Mouse (Mus musculus): ENCODE measurements at regions not wholly inside any gene's neighbourhood (a gene's known extent, or its start where the extent isn't known, plus 50 kb on each side); places are given as distances from the start of the nearest gene placed in this dataset.

DNA sequence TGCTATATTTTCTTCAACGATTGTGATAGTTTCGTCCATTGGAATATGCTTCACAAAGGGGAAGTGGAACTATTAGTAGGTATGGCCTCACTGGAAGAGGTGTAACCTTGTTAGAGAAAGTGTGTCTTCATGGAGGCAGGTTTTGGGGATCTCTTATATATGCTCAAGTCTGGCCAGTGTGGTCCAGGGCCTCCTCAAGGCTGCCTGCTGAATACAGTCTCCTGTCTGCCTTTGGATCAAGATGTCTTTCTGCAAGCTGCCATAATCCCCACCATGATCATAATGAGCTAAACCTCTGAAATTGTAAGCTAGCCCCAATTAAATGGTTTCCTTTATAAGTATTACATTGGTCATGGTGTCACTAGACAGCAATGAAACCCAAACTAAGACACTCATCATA, 384.3 kb downstream of the Btbd3 start:
- no peak for ATAC-seq (ENCODE audit: insufficient number of reproducible peaks, low FRiP score)
- no peak overlapping the region for H3K27ac ChIP-seq (ENCODE audit: poor library complexity, severe bottlenecking)
- H3K36me3 ChIP-seq = no peaks in the 10 kb centered on the region
- WGBS = 84% methylated on average over 2 of the region's 2 CpGs
- H3K4me2 ChIP-seq = no peak overlapping the region
- H3K9me3 ChIP-seq (replicated peaks) = no peaks in the 10 kb centered on the region
- H3K27me3 ChIP-seq (replicated peaks) = no peaks in the 10 kb centered on the region
- no peaks in the 10 kb centered on the region for H3K4me1 ChIP-seq (replicated peaks)
- no peak overlapping the region for H3K9ac ChIP-seq
- H3K4me3 ChIP-seq = no peak overlapping the region

GRCm38 (mm10) chr2:138641335-138641734, 385.0 kb downstream of the Btbd3 start:
- no peak overlapping the region for H3K4me3 ChIP-seq
- H3K4me2 ChIP-seq = no peak overlapping the region
- H3K27ac ChIP-seq (ENCODE audit: poor library complexity, severe bottlenecking) = no peak overlapping the region
- no peaks in the 10 kb centered on the region for H3K36me3 ChIP-seq
- no peaks in the 10 kb centered on the region for H3K9me3 ChIP-seq (replicated peaks)
- 90% methylated on average over 1 of the region's 1 CpGs for WGBS
- no peak overlapping the region for H3K9ac ChIP-seq
- ATAC-seq (ENCODE audit: insufficient number of reproducible peaks, low FRiP score) = no peak
- H3K4me1 ChIP-seq (replicated peaks) = no peaks in the 10 kb centered on the region
- no peaks in the 10 kb centered on the region for H3K27me3 ChIP-seq (replicated peaks)

GRCm38 (mm10) chr2:138648616-138649015, 392.3 kb downstream of the Btbd3 start:
- Histone ChIP-seq H3K9me3 (replicated peaks) (no peaks in the 10 kb centered on the region), H3K9ac (no peak overlapping the region), H3K27me3 (replicated peaks) (no peaks in the 10 kb centered on the region), H3K36me3 (no peaks in the 10 kb centered on the region), H3K4me3 (no peak overlapping the region), H3K4me2 (no peak overlapping the region), H3K4me1 (replicated peaks) (no peaks in the 10 kb centered on the region), H3K27ac (ENCODE audit: poor library complexity, severe bottlenecking) (no peak overlapping the region)
- no peak for ATAC-seq (ENCODE audit: insufficient number of reproducible peaks, low FRiP score)
- 55% methylated on average over 3 of the region's 3 CpGs for WGBS

GRCm38 (mm10) chr2:138659376-138659775, 403.0 kb downstream of the Btbd3 start:
- Histone ChIP-seq H3K4me2 (no peak overlapping the region), H3K27me3 (replicated peaks) (no peaks in the 10 kb centered on the region), H3K27ac (ENCODE audit: poor library complexity, severe bottlenecking) (no peak overlapping the region), H3K9me3 (replicated peaks) (no peaks in the 10 kb centered on the region), H3K4me1 (replicated peaks) (0 out of 2 replicates have a peak, but pooled peaks cover 4% of the 10 kb centered on the region), H3K9ac (no peak overlapping the region), H3K36me3 (no peaks in the 10 kb centered on the region), H3K4me3 (no peak overlapping the region)
- no peak for ATAC-seq (ENCODE audit: insufficient number of reproducible peaks, low FRiP score)

- Histone ChIP-seq H3K4me2 (no peak overlapping the region), H3K27ac (ENCODE audit: poor library complexity, severe bottlenecking) (no peak overlapping the region), H3K9me3 (replicated peaks) (no peaks in the 10 kb centered on the region), H3K36me3 (no peaks in the 10 kb centered on the region), H3K9ac (no peak overlapping the region), H3K4me3 (no peak overlapping the region), H3K27me3 (replicated peaks) (no peaks in the 10 kb centered on the region), H3K4me1 (replicated peaks) (no peaks in the 10 kb centered on the region)
- ATAC-seq (ENCODE audit: insufficient number of reproducible peaks, low FRiP score) = no peak
Observed at GRCm38 (mm10) chr2:138670307-138670706, 413.9 kb downstream of the Btbd3 start.

GRCm38 (mm10) chr2:138674801-138675200, 418.4 kb downstream of the Btbd3 start:
- no peak overlapping the region for H3K4me3 ChIP-seq
- H3K9me3 ChIP-seq (replicated peaks) = no peaks in the 10 kb centered on the region
- H3K9ac ChIP-seq = no peak overlapping the region
- H3K27ac ChIP-seq (ENCODE audit: poor library complexity, severe bottlenecking) = no peak overlapping the region
- no peaks in the 10 kb centered on the region for H3K4me1 ChIP-seq (replicated peaks)
- no peaks in the 10 kb centered on the region for H3K36me3 ChIP-seq
- H3K4me2 ChIP-seq = no peak overlapping the region
- no peak for ATAC-seq (ENCODE audit: insufficient number of reproducible peaks, low FRiP score)
- H3K27me3 ChIP-seq (replicated peaks) = no peaks in the 10 kb centered on the region

GRCm38 (mm10) chr2:138675229-138676065, 419.1 kb downstream of the Btbd3 start:
- Histone ChIP-seq H3K4me2 (no peak overlapping the region), H3K9ac (no peak overlapping the region), H3K4me1 (replicated peaks) (no peaks in the 10 kb centered on the region), H3K4me3 (no peak overlapping the region), H3K9me3 (replicated peaks) (no peaks in the 10 kb centered on the region), H3K27ac (ENCODE audit: poor library complexity, severe bottlenecking) (no peak overlapping the region), H3K27me3 (replicated peaks) (no peaks in the 10 kb centered on the region), H3K36me3 (no peaks in the 10 kb centered on the region)
- 72% methylated on average over 3 of the region's 3 CpGs for WGBS
- ATAC-seq (ENCODE audit: insufficient number of reproducible peaks, low FRiP score) = no peak

- H3K36me3 ChIP-seq = no peaks in the 10 kb centered on the region
- H3K9me3 ChIP-seq (replicated peaks) = no peaks in the 10 kb centered on the region
- no peak overlapping the region for H3K9ac ChIP-seq
- no peak overlapping the region for H3K27ac ChIP-seq (ENCODE audit: poor library complexity, severe bottlenecking)
- H3K27me3 ChIP-seq (replicated peaks) = no peaks in the 10 kb centered on the region
- no peak overlapping the region for H3K4me2 ChIP-seq
- H3K4me3 ChIP-seq = no peak overlapping the region
- H3K4me1 ChIP-seq (replicated peaks) = no peaks in the 10 kb centered on the region
- no peak for ATAC-seq (ENCODE audit: insufficient number of reproducible peaks, low FRiP score)
Observed at GRCm38 (mm10) chr2:138688140-138688871, 431.9 kb downstream of the Btbd3 start.

GRCm38 (mm10) chr2:138689497-138689896, 433.1 kb downstream of the Btbd3 start:
- no peaks in the 10 kb centered on the region for H3K9me3 ChIP-seq (replicated peaks)
- no peak overlapping the region for H3K4me2 ChIP-seq
- ATAC-seq (ENCODE audit: insufficient number of reproducible peaks, low FRiP score) = no peak
- no peaks in the 10 kb centered on the region for H3K4me1 ChIP-seq (replicated peaks)
- no peak overlapping the region for H3K4me3 ChIP-seq
- H3K27ac ChIP-seq (ENCODE audit: poor library complexity, severe bottlenecking) = no peak overlapping the region
- H3K9ac ChIP-seq = no peak overlapping the region
- no peaks in the 10 kb centered on the region for H3K27me3 ChIP-seq (replicated peaks)
- WGBS = 72% methylated on average over 5 of the region's 5 CpGs
- H3K36me3 ChIP-seq = no peaks in the 10 kb centered on the region

DNA sequence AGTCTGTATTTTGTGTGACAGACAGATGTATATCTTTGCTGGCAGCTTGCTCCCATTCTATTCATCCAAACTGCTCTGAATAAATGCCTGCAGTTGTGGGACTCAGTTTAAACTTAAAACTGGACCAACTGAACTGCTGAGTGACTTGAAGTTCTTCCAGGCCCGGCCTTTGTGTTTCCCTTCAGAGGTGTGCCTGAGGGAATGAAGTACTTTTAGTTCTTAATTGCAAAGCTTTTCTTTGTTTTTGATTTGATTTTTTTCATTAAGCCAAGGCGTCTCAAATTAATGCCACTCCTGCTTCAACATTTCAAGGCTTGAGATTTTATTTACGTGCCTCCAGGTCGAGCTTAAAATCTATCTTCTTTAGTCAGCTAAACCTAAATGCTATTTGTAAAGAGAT, 446.4 kb downstream of the Btbd3 start:
- Histone ChIP-seq H3K4me1 (replicated peaks) (no peaks in the 10 kb centered on the region), H3K4me3 (no peak overlapping the region), H3K27ac (ENCODE audit: poor library complexity, severe bottlenecking) (no peak overlapping the region), H3K27me3 (replicated peaks) (no peaks in the 10 kb centered on the region), H3K9me3 (replicated peaks) (no peaks in the 10 kb centered on the region), H3K4me2 (no peak overlapping the region), H3K9ac (no peak overlapping the region), H3K36me3 (no peaks in the 10 kb centered on the region)
- ATAC-seq (ENCODE audit: insufficient number of reproducible peaks, low FRiP score) = no peak
- 72% methylated on average over 4 of the region's 4 CpGs for WGBS

- Histone ChIP-seq H3K9me3 (replicated peaks) (no peaks in the 10 kb centered on the region), H3K4me3 (no peak overlapping the region), H3K9ac (no peak overlapping the region), H3K4me2 (no peak overlapping the region), H3K27me3 (replicated peaks) (no peaks in the 10 kb centered on the region), H3K36me3 (no peaks in the 10 kb centered on the region), H3K27ac (ENCODE audit: poor library complexity, severe bottlenecking) (no peak overlapping the region), H3K4me1 (replicated peaks) (no peaks in the 10 kb centered on the region)
- WGBS = 78% methylated on average over 4 of the region's 4 CpGs
- no peak for ATAC-seq (ENCODE audit: insufficient number of reproducible peaks, low FRiP score)
Observed at GRCm38 (mm10) chr2:138703943-138704541, 447.7 kb downstream of the Btbd3 start.
